Mouse (Mus musculus) CH12F3 (cell line): ENCODE results near the gene Dph6.
"Not testable (repeated sequence)": the region's sequence is repeated elsewhere in the genome, so short reads cannot be mapped to it uniquely, and the experiment has no call there.

Source experiments
- in situ Hi-C: fragments of 300-500 bp; cut with MboI; formaldehyde crosslinking; loops from 2 replicates; pipeline ENCODE4 v1.14.3; 2020; ENCODE audit warnings: low sequenced_read_pairs

The Dph6 gene

GRCm38 (mm10) chr2:114654365-114655239 lies at the start of gene Dph6:
TSS of gene Dph6 (minus strand) at chr2:114654964.
- in situ Hi-C loops, result no loop called here

- in situ Hi-C loops, result no loop called here
These were observed 46.4 kb upstream of the Dph6 start for GRCm38 (mm10) chr2:114700966-114701685.

GRCm38 (mm10) chr2:114691607-114692006 lies 36.8 kb upstream of the Dph6 start:
- in situ Hi-C loops, result no loop called here

GRCm38 (mm10) chr2:114687483-114687882 lies 32.7 kb upstream of the Dph6 start:
- in situ Hi-C loops, result no loop called here

- in situ Hi-C loops, result no loop called here
These were observed 32.3 kb upstream of the Dph6 start for GRCm38 (mm10) chr2:114687081-114687480.

DNA sequence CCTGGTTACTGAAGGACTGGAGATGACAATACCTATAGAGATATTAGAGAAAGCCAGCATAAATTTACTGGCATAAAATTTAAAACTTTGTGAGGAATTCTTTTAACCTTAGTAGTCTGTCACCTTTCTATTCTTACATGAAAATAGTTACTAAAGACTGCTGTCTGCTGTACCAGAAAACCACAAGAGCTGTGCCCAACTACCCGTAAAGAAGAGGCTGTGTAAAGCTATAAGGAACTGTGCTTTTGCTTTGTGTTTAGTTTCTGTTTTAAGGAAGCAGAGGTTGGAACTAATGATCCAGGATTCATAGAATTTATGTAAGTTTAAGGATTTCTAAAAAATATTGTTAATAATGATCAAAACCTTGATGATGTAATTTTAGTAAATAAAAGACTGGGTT lies 19.1 kb upstream of the Dph6 start:
- in situ Hi-C loops, result no loop called here

DNA sequence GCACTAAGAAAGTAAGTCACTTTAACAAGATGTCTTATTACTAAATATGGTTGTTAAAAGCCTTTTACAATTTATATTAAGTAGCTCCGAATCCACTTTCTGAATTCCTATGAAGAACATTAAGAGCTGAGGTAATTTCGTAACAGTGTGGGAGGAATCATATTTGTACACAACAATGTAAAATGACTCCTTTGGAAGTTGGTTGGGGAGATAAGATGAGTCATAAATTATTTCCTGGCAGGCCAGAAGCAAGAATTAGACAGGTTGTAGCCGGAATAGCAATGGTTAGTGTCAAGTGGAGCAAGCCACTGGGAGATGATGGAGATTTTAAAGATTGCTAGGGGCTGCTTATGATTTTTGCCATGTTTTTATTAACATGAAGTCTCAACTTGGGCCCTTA lies 16.2 kb upstream of the Dph6 start:
- in situ Hi-C loops, result no loop called here

DNA sequence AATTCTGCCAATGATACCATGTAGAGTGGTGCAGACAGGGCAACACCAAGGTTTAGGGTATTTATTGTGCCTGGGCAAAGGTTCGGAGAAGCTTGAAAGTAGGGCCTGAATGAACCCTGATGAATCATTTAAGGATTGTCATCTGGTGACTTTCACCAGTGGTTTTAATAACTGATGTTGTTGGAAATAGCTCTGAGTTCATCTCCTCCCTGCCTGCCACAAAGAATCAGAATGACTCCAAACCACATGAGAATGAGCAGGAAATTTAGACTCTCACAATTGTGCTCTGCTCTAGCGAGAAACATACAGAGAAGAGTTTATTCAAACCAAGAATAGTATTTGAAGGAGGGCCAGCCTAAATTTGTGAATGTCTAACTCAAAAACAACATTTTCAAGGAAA lies 4.2 kb upstream of the Dph6 start:
- in situ Hi-C loops, result no loop called here

- in situ Hi-C loops, result no loop called here
These were observed 8.5 kb downstream of the Dph6 start for GRCm38 (mm10) chr2:114646240-114646639.

DNA sequence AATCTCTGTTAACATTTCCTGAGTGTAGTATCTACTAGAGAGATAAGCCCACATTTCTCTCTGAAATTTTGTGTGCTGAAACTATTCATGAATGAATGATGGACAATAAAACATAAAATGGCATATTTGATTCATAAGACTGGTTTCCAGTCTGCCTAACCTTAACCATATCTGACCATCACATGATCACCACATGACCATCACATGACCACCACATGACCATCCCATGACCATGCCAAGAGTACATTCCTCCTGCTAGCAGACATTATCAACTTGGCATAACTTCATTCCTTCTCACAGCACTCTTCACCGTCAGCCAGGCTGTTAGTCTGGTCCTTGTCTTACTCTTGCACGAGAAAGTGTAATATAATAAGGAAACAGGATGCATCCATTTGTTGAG lies 10.9 kb downstream of the Dph6 start:
- in situ Hi-C loops, result no loop called here

DNA sequence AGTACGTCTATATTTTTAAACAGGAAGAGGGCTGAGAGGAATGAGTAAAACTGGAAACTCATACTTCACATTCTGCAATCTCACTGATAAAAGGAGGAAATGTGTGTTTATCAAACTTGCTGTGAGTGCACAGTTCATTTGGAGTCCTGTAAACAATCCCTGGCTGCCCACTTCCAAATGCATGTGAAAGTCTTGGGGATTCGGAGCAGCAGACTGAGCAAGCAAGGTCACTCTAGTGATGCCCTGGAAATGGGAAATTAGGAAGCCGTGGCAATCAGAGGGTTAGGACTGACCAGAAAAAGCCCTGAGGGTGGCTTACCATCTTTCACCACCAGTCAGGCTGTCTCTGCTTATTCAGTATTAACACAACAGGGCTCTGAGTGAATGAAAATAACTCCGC lies 30.1 kb downstream of the Dph6 start:
- in situ Hi-C loops, result no loop called here

DNA sequence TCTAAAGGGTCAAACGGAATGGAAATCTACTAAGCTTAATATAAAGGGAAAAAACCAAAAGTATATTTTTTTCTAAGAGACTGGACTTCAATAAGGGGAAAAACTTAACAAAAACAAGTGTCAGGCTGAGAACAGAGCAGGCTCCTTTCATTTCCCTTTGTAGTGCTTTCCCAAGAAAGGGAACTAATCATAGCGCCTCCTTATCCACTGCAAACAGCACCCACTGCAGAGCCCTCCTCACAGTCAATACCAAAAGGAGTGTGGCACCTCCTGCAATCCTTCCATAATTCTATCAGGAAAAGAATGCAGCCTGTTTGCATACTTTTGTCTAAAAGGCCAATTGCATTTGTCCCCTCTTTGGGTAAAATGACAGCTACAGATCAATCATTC lies 32.2 kb downstream of the Dph6 start:
- in situ Hi-C loops, result no loop called here

DNA sequence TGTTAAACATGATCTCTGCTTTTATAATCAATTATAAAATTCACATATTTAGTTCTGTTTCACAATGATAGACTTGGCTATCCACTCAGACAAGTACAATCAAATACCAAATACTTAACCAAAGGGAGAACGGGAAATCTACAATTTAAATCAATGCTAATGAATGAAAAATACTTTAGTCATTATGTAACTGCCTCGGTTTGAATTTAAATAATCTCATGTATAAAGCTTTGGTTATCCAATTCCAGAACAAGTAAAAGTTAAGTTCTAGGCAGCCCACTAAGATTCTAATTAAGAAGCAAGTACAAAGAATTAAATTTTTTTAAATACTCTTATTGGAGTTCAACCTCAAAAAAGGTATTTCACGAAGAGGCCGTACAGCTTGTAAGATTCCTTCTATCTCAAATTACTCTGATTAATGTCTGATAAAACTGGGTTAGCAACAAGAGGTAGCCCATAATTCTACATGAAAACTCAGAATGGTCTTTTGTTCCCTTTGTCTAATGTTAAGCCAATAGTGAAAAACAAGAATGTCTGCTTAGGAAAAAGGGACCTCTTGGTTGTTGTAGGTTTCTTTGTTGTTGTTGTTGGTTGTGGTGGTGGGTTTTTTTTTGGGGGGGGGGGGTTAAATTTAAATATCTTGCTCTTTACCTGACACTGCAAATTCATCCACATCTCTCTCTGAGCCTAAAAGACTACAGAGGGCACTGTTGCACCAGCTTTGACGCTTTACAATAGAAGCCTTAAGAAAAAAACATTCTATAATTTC lies 32.8 kb downstream of the Dph6 start:
- in situ Hi-C loops, result no loop called here

GRCm38 (mm10) chr2:114611576-114611975 lies 43.2 kb downstream of the Dph6 start:
- in situ Hi-C loops, result no loop called here

DNA sequence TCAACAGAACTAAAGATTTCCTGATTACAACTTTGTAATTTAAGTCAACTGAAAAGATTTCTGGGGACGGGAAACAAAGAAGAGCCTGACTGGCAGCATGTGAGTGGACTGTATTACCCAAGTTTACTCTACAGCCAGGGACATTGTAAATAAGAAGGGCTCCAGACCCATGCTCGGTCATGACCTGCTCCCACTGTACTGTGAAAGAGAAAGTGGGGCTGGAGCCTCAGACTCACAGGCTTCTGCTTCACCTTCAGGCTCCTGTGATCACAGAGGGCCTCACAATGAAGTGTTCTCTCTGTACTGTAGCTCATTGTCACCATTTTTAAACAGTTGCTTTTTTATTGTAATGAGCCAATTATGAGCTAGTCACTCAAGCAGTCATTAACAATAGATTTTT lies 44.7 kb downstream of the Dph6 start:
- in situ Hi-C loops, result no loop called here

- in situ Hi-C loops, result not testable (repeated sequence)
These were observed 49.6 kb downstream of the Dph6 start for GRCm38 (mm10) chr2:114605202-114605601.

- in situ Hi-C loops, result no loop called here
These were observed 53.6 kb downstream of the Dph6 start for GRCm38 (mm10) chr2:114601174-114601573.

DNA sequence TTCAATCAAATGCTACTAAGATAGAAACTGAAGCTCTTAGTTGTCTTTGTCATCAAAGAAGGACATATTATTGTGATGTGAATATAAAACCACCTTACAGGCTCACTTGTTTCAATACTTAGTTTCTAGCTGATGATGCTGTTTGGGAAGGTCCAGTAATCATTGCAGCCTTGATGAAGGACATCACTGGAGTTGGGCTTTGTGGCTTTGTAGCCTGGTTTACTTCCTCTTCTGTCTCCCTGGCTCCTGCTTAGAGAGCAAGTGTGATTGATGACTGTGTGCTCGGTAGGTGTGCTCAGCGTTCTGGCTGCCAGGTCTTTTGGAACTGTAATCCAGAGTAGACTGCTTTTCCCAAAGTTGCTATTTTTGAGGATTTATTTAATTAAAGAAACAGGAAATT lies 55.0 kb downstream of the Dph6 start:
- in situ Hi-C loops, result no loop called here

DNA sequence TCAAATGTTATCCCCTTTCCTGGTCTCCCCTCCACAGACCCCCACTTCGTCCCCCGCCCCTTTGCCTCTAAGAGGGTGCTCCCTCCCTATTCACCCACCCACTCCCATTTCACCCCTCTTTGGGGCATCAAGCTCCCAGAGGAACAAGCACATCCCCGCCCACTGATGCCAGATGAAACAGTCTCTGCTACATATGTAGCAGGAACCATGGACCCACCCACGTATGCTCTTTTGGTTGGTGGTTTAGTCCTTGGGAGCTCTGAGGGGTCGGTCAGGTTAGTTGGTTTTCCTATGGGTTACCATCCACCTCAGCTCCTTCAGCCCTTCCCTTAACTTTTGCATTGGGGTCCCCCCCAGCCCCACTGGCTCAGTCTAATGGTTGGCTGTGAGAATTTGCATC lies 61.4 kb downstream of the Dph6 start:
- in situ Hi-C loops, result no loop called here

- in situ Hi-C loops, result no loop called here
These were observed 74.0 kb downstream of the Dph6 start for GRCm38 (mm10) chr2:114580714-114581113.

GRCm38 (mm10) chr2:114543000-114543622 lies 111.7 kb downstream of the Dph6 start:
- in situ Hi-C loops, result no loop called here
